Mouse (Mus musculus) erythroblast, embryonic 14.5 days (primary cell): ENCODE data around the gene Akt3. TPM values are rescaled to one million over a fixed set of nuclear protein-coding genes. Genes with fewer than 3 reads are reported as not detected.

Experiments used
- H3K27me3 ChIP-seq: 2 replicates; pipeline ENCODE4 v1.6.1; 2012; ENCODE audit warnings: inconsistent platforms; ENCODE audit not compliant: control insufficient read depth
- H3K36me3 ChIP-seq: 2 replicates; pipeline ENCODE4 v1.6.1; 2012; ENCODE audit warnings: mild to moderate bottlenecking, inconsistent platforms; ENCODE audit not compliant: control insufficient read depth
- H3K4me1 ChIP-seq: 2 replicates; pipeline ENCODE4 v1.6.1; 2012; ENCODE audit warnings: inconsistent platforms; ENCODE audit not compliant: control insufficient read depth
- H3K4me3 ChIP-seq: replicated peaks from 2 replicates; pipeline ENCODE3; 2012; ENCODE audit warnings: moderate library complexity, mild to moderate bottlenecking, inconsistent platforms
- H3K9me3 ChIP-seq: 2 replicates; pipeline ENCODE4 v1.6.1; 2012; ENCODE audit warnings: low read length, inconsistent platforms, mixed read lengths; ENCODE audit not compliant: control insufficient read depth
- GATA1 ChIP-seq: IDR thresholded peaks from 2 replicates; pipeline ENCODE4 v1.6.1; 2012; ENCODE audit warnings: low read length, inconsistent platforms, mixed read lengths
- TAL1 ChIP-seq: IDR thresholded peaks from 3 replicates; pipeline ENCODE4 v1.6.1; 2012; ENCODE audit warnings: low read length, inconsistent platforms, mixed read lengths
- polyA plus RNA-seq: library from polyadenylated mRNA; stranded (reverse); fragments of >175 nt; gene quantifications from 2 replicates; pipeline ENCODE4 v1.2.3, GENCODE M21; 2012

Akt3 gene
- polyA plus RNA-seq, 1 experiment: not detected

DNA sequence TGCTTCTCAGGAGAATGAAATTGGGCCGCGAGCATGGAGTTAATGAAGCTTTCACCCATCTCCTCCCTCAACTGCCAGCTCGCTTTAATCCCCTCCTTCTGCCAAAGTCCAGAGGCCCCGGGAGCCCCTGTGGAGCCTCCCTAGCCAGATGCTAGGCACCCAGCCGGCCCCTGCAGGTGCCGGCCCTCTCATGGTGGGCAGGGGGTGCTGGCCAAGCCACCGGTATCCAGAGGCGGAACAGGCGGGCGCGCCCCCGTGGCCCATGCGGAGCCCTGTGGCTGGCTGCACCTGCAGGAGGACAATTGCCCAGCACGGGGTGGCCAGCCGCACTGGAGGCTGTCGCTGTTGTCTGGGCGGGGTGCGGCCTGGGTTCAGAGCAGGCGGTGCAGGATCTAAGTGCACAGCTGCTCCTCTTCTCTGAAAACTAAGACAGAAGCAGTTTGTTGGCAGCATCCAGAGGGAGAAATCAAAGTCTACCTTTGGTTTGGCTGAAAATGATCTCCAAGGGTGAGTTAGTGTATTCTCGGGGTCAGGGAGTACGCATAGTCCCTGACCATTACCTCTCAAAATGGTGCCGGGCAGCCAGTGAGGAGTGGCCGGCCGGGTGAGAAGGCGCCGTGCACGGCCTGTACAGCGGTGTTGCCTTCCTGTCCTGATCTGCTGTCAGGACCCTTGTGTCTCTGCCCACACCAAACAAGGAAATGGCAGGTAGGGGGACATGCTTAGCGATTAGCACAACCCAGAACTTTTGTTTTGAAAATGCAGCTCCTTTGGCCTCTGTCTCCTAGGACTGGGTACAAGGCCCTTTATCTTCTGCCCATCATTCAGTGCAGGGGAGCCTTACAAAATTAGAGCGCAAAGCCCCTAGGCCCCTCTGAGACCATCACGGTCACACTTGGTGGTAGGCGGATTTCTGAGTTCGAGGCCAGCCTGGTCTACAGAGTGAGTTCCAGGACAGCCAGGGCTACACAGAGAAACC, 260.0 kb downstream of the Akt3 start:
- Histone ChIP-seq H3K27me3 (no peaks in the 10 kb centered on the region), H3K9me3 (no peaks in the 10 kb centered on the region), H3K36me3 (no peaks in the 10 kb centered on the region), H3K4me3 (no peak overlapping the region), H3K4me1 (peaks cover 13% of the 10 kb centered on the region)
- TF ChIP-seq TAL1: no peak
- TF ChIP-seq GATA1: no peak

DNA sequence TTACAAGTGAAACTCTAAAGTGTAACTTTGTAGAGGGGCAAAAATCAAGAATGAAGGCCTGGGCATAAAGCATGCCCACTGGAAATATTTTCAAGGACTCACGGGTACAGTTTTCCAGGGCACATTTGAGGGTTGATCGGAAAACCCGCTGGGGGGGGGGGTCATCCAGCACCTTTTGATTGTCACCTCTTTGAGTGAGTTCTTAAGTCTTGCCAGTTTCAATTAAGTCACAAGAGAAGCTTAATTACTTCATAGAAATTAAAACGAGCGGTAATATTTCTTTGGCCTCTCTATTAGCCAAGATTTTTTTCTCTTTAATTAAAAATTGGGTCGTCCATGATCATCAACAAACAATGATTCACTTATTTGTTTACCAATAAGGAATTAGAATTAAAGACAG, 260.7 kb downstream of the Akt3 start:
- Histone ChIP-seq H3K36me3 (no peaks in the 10 kb centered on the region), H3K4me3 (no peak overlapping the region), H3K9me3 (no peaks in the 10 kb centered on the region), H3K27me3 (no peaks in the 10 kb centered on the region), H3K4me1 (peaks cover 13% of the 10 kb centered on the region)
- TF ChIP-seq GATA1: no peak
- no peak for TF ChIP-seq TAL1

GRCm38 (mm10) chr1:176996630-176997201, 261.3 kb downstream of the Akt3 start:
- Histone ChIP-seq H3K27me3 (no peaks in the 10 kb centered on the region), H3K36me3 (no peaks in the 10 kb centered on the region), H3K9me3 (no peaks in the 10 kb centered on the region), H3K4me1 (peaks cover 13% of the 10 kb centered on the region), H3K4me3 (peak overlapping the region; percentile 21)
- TF ChIP-seq TAL1 (no peak), GATA1 (no peak)

- no peaks in the 10 kb centered on the region for H3K36me3 ChIP-seq
- no peak overlapping the region for H3K4me3 ChIP-seq
- peaks cover 13% of the 10 kb centered on the region for H3K4me1 ChIP-seq
Measured at GRCm38 (mm10) chr1:176996166-176996565, 261.8 kb downstream of the Akt3 start.

DNA sequence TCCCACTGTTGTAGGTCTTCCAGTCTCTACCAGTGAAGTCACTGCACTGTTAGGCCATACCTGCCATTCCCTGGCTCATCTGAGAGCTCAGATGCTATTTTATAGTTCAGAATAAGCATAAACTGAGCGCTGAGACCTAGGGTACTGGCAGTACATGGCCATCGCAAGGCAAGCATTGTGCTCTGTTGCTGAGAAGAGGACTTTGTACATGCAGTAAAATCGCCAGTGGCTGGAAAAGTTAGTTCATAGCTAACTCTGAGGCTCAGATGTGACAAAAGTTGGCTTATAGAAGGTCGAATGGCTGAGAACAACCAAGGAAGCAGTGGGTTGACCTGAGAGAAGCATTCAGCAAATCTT, 262.6 kb downstream of the Akt3 start:
- Histone ChIP-seq H3K4me3 (no peak overlapping the region), H3K36me3 (no peaks in the 10 kb centered on the region), H3K27me3 (no peaks in the 10 kb centered on the region), H3K9me3 (no peaks in the 10 kb centered on the region), H3K4me1 (peaks cover 13% of the 10 kb centered on the region)
- TF ChIP-seq TAL1 (no peak), GATA1 (no peak)

More at GRCm38 (mm10) chr1:176996166-176996565, 261.8 kb downstream of the Akt3 start:
- TF ChIP-seq TAL1: no peak
- no peak for TF ChIP-seq GATA1
- Histone ChIP-seq H3K9me3 (no peaks in the 10 kb centered on the region), H3K27me3 (no peaks in the 10 kb centered on the region)

DNA sequence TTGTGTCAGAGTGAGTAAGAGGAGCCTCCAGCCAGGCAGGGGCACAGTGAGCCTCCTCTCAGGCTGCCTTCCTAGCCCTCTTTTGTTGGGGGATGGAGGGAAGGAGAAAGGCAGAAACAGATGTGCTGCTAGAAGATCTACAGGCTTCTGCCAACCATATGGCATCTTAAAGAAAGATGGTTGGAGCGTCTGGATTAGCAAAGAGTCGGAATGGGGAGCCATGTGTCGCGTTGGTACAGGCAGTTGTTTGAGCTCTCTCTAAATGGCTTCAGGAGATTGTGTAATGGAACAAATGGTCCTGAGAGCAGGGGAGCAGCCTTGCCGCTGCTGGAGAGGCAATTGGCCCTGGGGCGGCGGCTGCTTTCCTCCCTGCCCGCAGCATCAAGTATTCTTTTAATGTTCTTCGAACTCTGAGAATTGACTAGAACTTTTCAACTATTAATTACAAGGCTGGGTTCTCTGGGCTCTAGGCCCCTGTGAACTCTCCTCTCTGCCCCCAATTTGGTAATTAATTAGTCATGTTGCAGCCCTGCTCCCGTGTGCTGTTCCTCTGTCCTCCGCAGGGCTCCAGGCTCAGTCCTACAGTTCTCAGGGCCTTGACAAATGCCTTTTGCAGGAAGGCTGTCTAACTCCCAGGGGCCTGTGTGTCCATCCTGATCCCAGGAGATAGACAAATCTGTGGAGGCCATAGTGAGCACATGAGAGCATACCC, 263.1 kb downstream of the Akt3 start:
- peaks cover 13% of the 10 kb centered on the region for H3K4me1 ChIP-seq
- no peaks in the 10 kb centered on the region for H3K27me3 ChIP-seq
- no peaks in the 10 kb centered on the region for H3K9me3 ChIP-seq
- no peak for TF ChIP-seq TAL1
- no peak for TF ChIP-seq GATA1
- no peak overlapping the region for H3K4me3 ChIP-seq
- H3K36me3 ChIP-seq: no peaks in the 10 kb centered on the region

GRCm38 (mm10) chr1:176994087-176994486, 263.9 kb downstream of the Akt3 start:
- Histone ChIP-seq H3K36me3 (no peaks in the 10 kb centered on the region), H3K4me3 (no peak overlapping the region), H3K27me3 (no peaks in the 10 kb centered on the region), H3K4me1 (peaks cover 13% of the 10 kb centered on the region), H3K9me3 (no peaks in the 10 kb centered on the region)
- no peak for TF ChIP-seq GATA1
- no peak for TF ChIP-seq TAL1

DNA sequence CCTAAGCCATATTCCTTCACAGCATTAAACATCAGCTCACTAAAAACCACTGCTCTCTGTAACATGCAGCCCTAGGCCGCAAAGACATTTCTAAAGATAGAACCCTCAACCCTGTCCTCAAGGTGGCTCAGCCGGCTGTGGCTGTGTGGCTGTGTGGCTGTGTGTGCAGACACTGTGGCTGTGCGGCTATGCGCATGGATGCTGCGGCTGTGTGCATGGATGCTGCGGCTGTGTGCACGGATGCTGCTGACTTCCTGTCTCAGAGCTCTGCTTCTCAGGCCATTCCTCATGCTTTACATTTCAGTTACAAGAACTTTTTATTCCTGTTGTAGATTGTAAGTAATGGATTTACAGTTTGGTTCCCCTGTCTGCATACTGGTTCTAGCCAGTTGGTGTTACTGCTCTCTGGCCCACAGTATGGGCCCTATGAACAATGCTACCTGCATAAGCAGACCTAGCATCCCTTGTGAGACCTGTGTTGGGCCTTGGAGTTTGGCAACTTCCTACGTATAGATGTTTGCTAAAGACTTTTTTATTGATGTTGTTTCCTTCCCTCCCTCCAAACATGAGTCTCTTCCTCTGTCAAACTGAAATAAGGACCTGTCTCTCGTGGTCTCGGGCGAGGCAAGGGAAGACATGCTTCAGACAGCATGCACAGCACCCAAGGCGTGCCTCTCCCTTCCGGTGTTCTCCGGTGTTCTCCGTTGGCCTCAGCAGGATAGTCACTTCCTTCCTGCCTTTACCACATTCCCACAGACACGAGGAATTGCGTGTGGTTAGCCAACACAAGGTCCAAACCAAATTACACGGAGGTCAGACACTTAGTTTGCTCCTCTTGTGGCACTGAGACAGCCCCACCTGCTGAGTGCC, 264.6 kb downstream of the Akt3 start:
- Histone ChIP-seq H3K9me3 (no peaks in the 10 kb centered on the region), H3K36me3 (no peaks in the 10 kb centered on the region), H3K4me3 (no peak overlapping the region), H3K27me3 (no peaks in the 10 kb centered on the region), H3K4me1 (peaks cover 13% of the 10 kb centered on the region)
- TF ChIP-seq GATA1: no peak
- no peak for TF ChIP-seq TAL1
